Mouse (Mus musculus) heart, postnatal 0 days (tissue): Measurements from ENCODE around the gene Cask.

ENCODE experiments used
- CTCF ChIP-seq: IDR thresholded peaks from 2 replicates; pipeline ENCODE4 v1.5.1; 2016; ENCODE audit warnings: antibody characterized with exemption, control low read depth, low read depth
- EP300 ChIP-seq: IDR thresholded peaks from 2 replicates; pipeline ENCODE4 v1.6.1; 2016; ENCODE audit warnings: antibody characterized with exemption, low read depth

- TF ChIP-seq CTCF: no peak
- TF ChIP-seq EP300: no peak
Measured at GRCm38 (mm10) chrX:13576606-13577005, 274.6 kb downstream of the Cask start.
